27 mouse cellular contexts compared by ENCODE assay signal in the genomic region with DNA sequence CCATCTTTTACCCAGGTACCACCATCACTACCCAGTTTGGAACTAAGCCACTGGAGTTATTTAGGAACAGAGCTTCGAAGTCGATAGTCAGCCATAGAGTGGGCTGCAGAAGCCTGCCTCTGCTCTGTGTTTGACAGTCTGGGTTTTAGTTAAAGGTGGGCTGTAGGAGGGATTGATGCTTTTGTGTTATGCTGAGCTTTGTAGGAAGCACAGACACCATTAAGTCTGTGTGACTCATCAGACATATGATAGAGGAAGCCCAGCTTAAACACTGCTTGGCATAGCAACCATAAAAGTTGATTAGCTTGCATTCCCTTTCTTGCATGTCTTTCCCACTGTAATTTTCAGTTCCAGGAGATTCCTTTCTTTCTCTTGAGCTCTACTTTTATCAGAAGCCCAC.
DNase-seq lines count a peak whose midpoint lies in the region; ATAC-seq and TF ChIP-seq lines count a peak whose summit lies in the region.
"Had no signal": no experiment of that assay in that cellular context is flagged by ENCODE, and none has a peak within 500 bp of the region (broad histone marks: within the 10 kb centered on the region; RNA-seq: fewer than 3 reads in every experiment).

No protein-coding gene starts in this region.

- H3K9ac ChIP-seq in kidney, embryonic 14.5 days (ENCODE audit: low read depth, low read length): no peak overlapping the region
- no peak overlapping the region for H3K9ac ChIP-seq in kidney, embryonic 16.5 days (replicated peaks; ENCODE audit: low read length)
- H3K9ac ChIP-seq in CH12.LX (ENCODE audit: insufficient read depth, low read depth): no peak overlapping the region
- H3K9ac ChIP-seq in forebrain, embryonic 14.5 days (ENCODE audit: low read length): no peak overlapping the region
- H3K9ac ChIP-seq: forebrain, embryonic 13.5 days; forebrain, postnatal 0 days; heart, embryonic 13.5 days; hindbrain, embryonic 14.5 days had no signal

- no peak for TF ChIP-seq EP300 in CH12.LX (IDR thresholded peaks at IDR 0.05; ENCODE audit: low read length)

- in situ Hi-C loops in CH12.LX (cut with MboI; ENCODE audit: low pct_ligation_motif_present, low pct_unique_long_range_greater_than_20kb, low sequenced_read_pairs): no loop called here

- no peak for ATAC-seq in kidney, embryonic 14.5 days (ENCODE audit: low FRiP score, low TSS enrichment)
- no peak for ATAC-seq in kidney, embryonic 16.5 days (ENCODE audit: low FRiP score, low TSS enrichment)
- no peak for ATAC-seq in forebrain, embryonic 14.5 days
- ATAC-seq: activated CD4-positive, CD25-positive, alpha-beta regulatory T cell, adult 4 months; forebrain, embryonic 13.5 days; forebrain, postnatal 0 days; hindbrain, postnatal 0 days; inflammation-experienced regulatory T-cells, adult 6 months; intestine, embryonic 16.5 days had no signal

- TF ChIP-seq RAD21 in CH12.LX (IDR thresholded peaks at IDR 0.05; ENCODE audit: low read depth, low read length): no peak

- no peak overlapping the region for H3K4me3 ChIP-seq in kidney, embryonic 14.5 days (ENCODE audit: low read length)
- no peak overlapping the region for H3K4me3 ChIP-seq in kidney, embryonic 16.5 days (ENCODE audit: low read length)
- no peak overlapping the region for H3K4me3 ChIP-seq in CH12.LX (replicated peaks in 1 of 3; ENCODE audit: low read depth in 2 of 3, low read length in 2 of 3, poor library complexity in 1 of 3)
- no peak overlapping the region for H3K4me3 ChIP-seq in forebrain, embryonic 14.5 days (ENCODE audit: low read depth, low read length)
- H3K4me3 ChIP-seq: forebrain, embryonic 10.5 days; forebrain, embryonic 13.5 days; heart, adult 2 months; heart, embryonic 10.5 days; heart, embryonic 13.5 days; hindbrain, embryonic 10.5 days had no signal

- H3K27ac ChIP-seq in kidney, embryonic 14.5 days (ENCODE audit: low read depth, low read length): 0 out of 2 replicates have a peak overlapping the region, but pooled peaks have one; percentile 17
- H3K27ac ChIP-seq in kidney, embryonic 16.5 days (ENCODE audit: low read length): no peak overlapping the region
- no peak overlapping the region for H3K27ac ChIP-seq in CH12.LX (ENCODE audit: insufficient read depth, low read depth)
- H3K27ac ChIP-seq in forebrain, embryonic 14.5 days (ENCODE audit: low read depth, low read length): no peak overlapping the region
- H3K27ac ChIP-seq: forebrain, embryonic 10.5 days; forebrain, embryonic 13.5 days; heart, adult 2 months; heart, embryonic 10.5 days; heart, embryonic 13.5 days; hindbrain, embryonic 10.5 days; hindbrain, embryonic 14.5 days; hindbrain, postnatal 0 days had no signal

- WGBS in kidney, embryonic 14.5 days: 90% methylated on average over 2 of the region's 2 CpGs
- WGBS in kidney, embryonic 16.5 days: 91% methylated on average over 2 of the region's 2 CpGs
- 96% methylated on average over 2 of the region's 2 CpGs for WGBS in forebrain, embryonic 14.5 days

- H3K9me3 ChIP-seq in kidney, embryonic 14.5 days (ENCODE audit: control insufficient read depth, low read length): no peaks in the 10 kb centered on the region
- H3K9me3 ChIP-seq in kidney, embryonic 16.5 days (ENCODE audit: low read length): no peaks in the 10 kb centered on the region
- no peaks in the 10 kb centered on the region for H3K9me3 ChIP-seq in CH12.LX (replicated peaks; ENCODE audit: low read length)
- no peaks in the 10 kb centered on the region for H3K9me3 ChIP-seq in forebrain, embryonic 14.5 days (replicated peaks; ENCODE audit: control insufficient read depth, low read length)
- H3K9me3 ChIP-seq: forebrain, embryonic 10.5 days; forebrain, embryonic 13.5 days; heart, embryonic 10.5 days; heart, embryonic 13.5 days; hindbrain, embryonic 10.5 days had no signal

- no peaks in the 10 kb centered on the region for H3K4me1 ChIP-seq in kidney, embryonic 14.5 days (ENCODE audit: control insufficient read depth, insufficient read depth, low read length)
- no peaks in the 10 kb centered on the region for H3K4me1 ChIP-seq in kidney, embryonic 16.5 days (ENCODE audit: insufficient read depth, low read length)
- peaks cover 5 to 38% of the 10 kb centered on the region in 2 experiments; a peak in 3 of 4 replicates for H3K4me1 ChIP-seq in CH12.LX (ENCODE audit: control insufficient read depth in 1 of 2, insufficient read depth in 2 of 2)
- H3K4me1 ChIP-seq in forebrain, embryonic 14.5 days (ENCODE audit: control insufficient read depth, insufficient read depth, low read length): no peaks in the 10 kb centered on the region
- H3K4me1 ChIP-seq: forebrain, embryonic 10.5 days; forebrain, embryonic 13.5 days; heart, embryonic 10.5 days; heart, embryonic 13.5 days; hindbrain, embryonic 10.5 days had no signal

- dilution Hi-C loops in CH12.LX (cut with MboI; ENCODE audit: extremely low pct_ligation_motif_present, extremely low pct_unique_long_range_greater_than_20kb, low sequenced_read_pairs): no loop called here

- H3K27me3 ChIP-seq in kidney, embryonic 14.5 days (ENCODE audit: control insufficient read depth, insufficient read depth, low read length): no peaks in the 10 kb centered on the region
- no peaks in the 10 kb centered on the region for H3K27me3 ChIP-seq in kidney, embryonic 16.5 days (ENCODE audit: insufficient read depth, low read length)
- no peaks in the 10 kb centered on the region for H3K27me3 ChIP-seq in CH12.LX (replicated peaks)
- H3K27me3 ChIP-seq in forebrain, embryonic 14.5 days (replicated peaks; ENCODE audit: control insufficient read depth, insufficient read depth, low read length): no peaks in the 10 kb centered on the region
- H3K27me3 ChIP-seq: forebrain, embryonic 13.5 days; heart, embryonic 13.5 days had no signal

- H3K79me2 ChIP-seq in CH12.LX (replicated peaks; ENCODE audit: control insufficient read depth, extremely low read depth, insufficient read depth, poor library complexity, severe bottlenecking): no peaks in the 10 kb centered on the region

- no peak for TF ChIP-seq CTCF in CH12.LX (conservative IDR thresholded peaks at IDR 0.05 in 1 of 2, IDR thresholded peaks at IDR 0.05 in 1 of 2; ENCODE audit: low read depth in 2 of 2, low read length in 2 of 2)

- DNase-seq in CH12.LX (ENCODE audit: extremely low read depth): no peak
- DNase-seq in brain, adult 2 months (ENCODE audit: low read depth, low spot score): peak; percentile 77
- no peak for DNase-seq in forebrain, embryonic 14.5 days (ENCODE audit: low spot score)
- no peak for DNase-seq in heart, postnatal 4 days
- DNase-seq: adrenal gland, adult 8-10 months; adrenal gland, postnatal 25 days; B cell, adult 2 months; cerebellum, adult 18-20 months; cerebellum, adult 9-10 months; cerebellum, postnatal 14 days; forebrain, postnatal 0 days; gastrocnemius, postnatal 10 days; gastrocnemius, postnatal 36 days; heart, adult 2 months; heart, postnatal 14 days had no signal

- no peaks in the 10 kb centered on the region for H3K36me3 ChIP-seq in kidney, embryonic 14.5 days (ENCODE audit: control insufficient read depth, insufficient read depth, low read length)
- H3K36me3 ChIP-seq in kidney, embryonic 16.5 days (ENCODE audit: insufficient read depth, low read length): no peaks in the 10 kb centered on the region
- no peaks in the 10 kb centered on the region for H3K36me3 ChIP-seq in CH12.LX (replicated peaks in 1 of 2; ENCODE audit: control insufficient read depth in 1 of 2, insufficient read depth in 1 of 2, low read length in 1 of 2)
- no peaks in the 10 kb centered on the region for H3K36me3 ChIP-seq in forebrain, embryonic 14.5 days (ENCODE audit: control insufficient read depth, insufficient read depth, low read length)
- H3K36me3 ChIP-seq: forebrain, embryonic 10.5 days; heart, embryonic 10.5 days; heart, embryonic 13.5 days; hindbrain, embryonic 10.5 days had no signal

- TF ChIP-seq POLR2A in CH12.LX (IDR thresholded peaks at IDR 0.05; ENCODE audit: low read depth, low read length): no peak

- no peak overlapping the region for H3K4me2 ChIP-seq in kidney, embryonic 14.5 days (replicated peaks; ENCODE audit: low read depth, low read length)
- H3K4me2 ChIP-seq in kidney, embryonic 16.5 days (replicated peaks; ENCODE audit: low read depth, low read length): no peak overlapping the region
- H3K4me2 ChIP-seq in CH12.LX (ENCODE audit: insufficient read depth, low read depth, poor library complexity, severe bottlenecking): peak overlapping the region; percentile 38; the same call in 1 of the 2 replicates
- H3K4me2 ChIP-seq in forebrain, embryonic 14.5 days (ENCODE audit: low read length): no peak overlapping the region
- H3K4me2 ChIP-seq: forebrain, embryonic 13.5 days; heart, embryonic 13.5 days; hindbrain, embryonic 14.5 days had no signal

TF ChIP-seq in CH12.LX, 34 proteins besides CTCF, POLR2A, EP300 and RAD21:
- no peak for TF ChIP-seq CHD1 (IDR thresholded peaks at IDR 0.05; ENCODE audit: low read depth, low read length)
- TF ChIP-seq SIN3A (IDR thresholded peaks at IDR 0.05; ENCODE audit: low read length): no peak
